Mouse (Mus musculus): ENCODE measurements around the gene Dqx1. TPM values are rescaled to one million over a fixed set of nuclear protein-coding genes. Genes with fewer than 3 reads are reported as not detected.

Dqx1 gene
- 22.1 and 48.6 TPM in 2 replicates for polyA plus RNA-seq (2012; rRNA removed)

DNA sequence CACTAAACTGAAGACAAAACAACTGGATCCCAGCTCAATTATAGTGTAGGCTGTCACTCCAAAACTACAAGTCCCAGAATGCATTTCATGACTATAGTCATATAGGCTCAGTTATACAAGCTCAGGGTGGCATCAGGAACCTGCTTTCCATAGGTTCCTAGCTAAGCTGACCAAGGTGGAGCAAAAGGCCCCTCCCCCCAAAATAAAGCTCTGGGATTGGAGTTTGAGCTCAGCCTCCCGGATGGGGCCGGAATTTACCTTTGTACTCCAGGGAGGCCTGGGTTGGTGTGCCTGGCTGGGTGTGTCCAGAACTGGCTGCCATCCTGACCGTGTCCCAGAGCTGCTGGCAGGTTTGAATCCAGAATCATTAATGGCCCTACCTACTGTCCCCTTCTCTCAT, at the start of gene Dqx1:
Dqx1 (plus strand) TSS at position 55 of the 400 bp plus-strand sequence.
- TF ChIP-seq CTCF (IDR thresholded peaks at IDR 0.05; ENCODE audit: extremely low read depth, insufficient read length, insufficient replicate concordance, low read depth, low read length) (no peak), POLR2A (IDR thresholded peaks at IDR 0.05; ENCODE audit: low read depth, low read length) (peak; percentile 89)
- Histone ChIP-seq H3K36me3 (ENCODE audit: control insufficient read depth, insufficient read depth, low read length) (peaks cover 14% of the 10 kb centered on the region), H3K4me3 (ENCODE audit: low read depth, low read length) (peak within 1 kb of the TSS; percentile 71), H3K27me3 (ENCODE audit: control insufficient read depth, insufficient read depth, low read length) (no peaks in the 10 kb centered on the region), H3K27ac (ENCODE audit: insufficient read depth, low read depth, low read length) (peak within 1 kb of the TSS; percentile 91), H3K4me1 (ENCODE audit: control insufficient read depth, insufficient read depth, insufficient read length, low read length) (peaks cover 20% of the 10 kb centered on the region)
- WGBS: 23% methylated on average over 3 of the region's 3 CpGs

DNA sequence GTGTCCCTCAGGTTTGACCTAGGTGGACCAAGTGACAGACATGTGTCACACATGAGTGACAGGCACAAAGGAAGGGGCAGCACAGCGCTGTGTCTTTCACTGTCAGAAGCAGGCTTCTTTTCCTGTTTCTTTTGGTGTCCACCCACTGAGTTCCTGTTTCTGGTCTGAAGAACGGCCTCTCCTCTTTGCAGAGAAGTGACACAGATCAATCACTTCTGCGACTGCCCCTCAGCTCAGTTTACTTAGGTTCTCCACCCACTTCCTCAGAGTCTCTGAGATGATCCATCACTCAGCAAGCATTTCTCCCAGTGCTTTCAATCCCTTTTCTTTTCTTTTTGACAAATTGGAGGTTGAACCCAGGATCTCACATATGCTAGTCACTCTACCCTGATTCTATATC, 49.0 kb upstream of the Dqx1 start:
- peak overlapping the region; percentile 59 for H3K27ac ChIP-seq (ENCODE audit: insufficient read depth, low read depth, low read length)
- TF ChIP-seq CTCF (IDR thresholded peaks at IDR 0.05; ENCODE audit: extremely low read depth, insufficient read length, insufficient replicate concordance, low read depth, low read length): no peak
- TF ChIP-seq POLR2A (IDR thresholded peaks at IDR 0.05; ENCODE audit: low read depth, low read length): no peak
- 56% methylated on average over 3 of the region's 3 CpGs for WGBS
- H3K36me3 ChIP-seq (ENCODE audit: control insufficient read depth, insufficient read depth, low read length): no peaks in the 10 kb centered on the region
- H3K4me3 ChIP-seq (ENCODE audit: low read depth, low read length): no peak overlapping the region
- H3K4me1 ChIP-seq (ENCODE audit: control insufficient read depth, insufficient read depth, insufficient read length, low read length): no peaks in the 10 kb centered on the region
- H3K27me3 ChIP-seq (ENCODE audit: control insufficient read depth, insufficient read depth, low read length): no peaks in the 10 kb centered on the region

DNA sequence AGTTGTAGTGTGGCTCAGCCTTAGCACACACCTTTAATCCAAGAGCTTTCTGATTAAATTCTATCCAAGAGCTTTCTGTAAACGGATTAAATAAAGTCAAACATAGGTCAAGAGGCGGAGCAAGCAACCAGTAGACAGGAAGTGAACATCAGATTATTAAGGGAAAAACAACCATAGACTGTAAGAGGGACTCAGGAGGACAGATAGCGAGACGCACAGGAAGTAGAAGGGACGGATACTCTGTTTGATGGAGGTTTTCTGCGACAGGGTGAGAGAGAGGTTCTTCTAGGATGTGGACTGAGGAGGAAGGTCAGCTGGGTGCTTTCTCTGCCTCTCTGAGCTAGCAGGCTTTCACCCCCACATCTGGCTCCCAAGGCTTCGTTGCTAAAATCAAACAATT, 47.6 kb upstream of the Dqx1 start:
- peaks cover 2% of the 10 kb centered on the region; the same call in 1 of the 2 replicates for H3K4me1 ChIP-seq (ENCODE audit: control insufficient read depth, insufficient read depth, insufficient read length, low read length)
- H3K27ac ChIP-seq (ENCODE audit: insufficient read depth, low read depth, low read length): peak overlapping the region; percentile 58
- H3K27me3 ChIP-seq (ENCODE audit: control insufficient read depth, insufficient read depth, low read length): no peaks in the 10 kb centered on the region
- H3K4me3 ChIP-seq (ENCODE audit: low read depth, low read length): 0 out of 2 replicates have a peak overlapping the region, but pooled peaks have one; percentile 5
- WGBS: 46% methylated on average over 7 of the region's 7 CpGs
- TF ChIP-seq CTCF (IDR thresholded peaks at IDR 0.05; ENCODE audit: extremely low read depth, insufficient read length, insufficient replicate concordance, low read depth, low read length) (no peak), POLR2A (IDR thresholded peaks at IDR 0.05; ENCODE audit: low read depth, low read length) (no peak)
- H3K36me3 ChIP-seq (ENCODE audit: control insufficient read depth, insufficient read depth, low read length): no peaks in the 10 kb centered on the region

DNA sequence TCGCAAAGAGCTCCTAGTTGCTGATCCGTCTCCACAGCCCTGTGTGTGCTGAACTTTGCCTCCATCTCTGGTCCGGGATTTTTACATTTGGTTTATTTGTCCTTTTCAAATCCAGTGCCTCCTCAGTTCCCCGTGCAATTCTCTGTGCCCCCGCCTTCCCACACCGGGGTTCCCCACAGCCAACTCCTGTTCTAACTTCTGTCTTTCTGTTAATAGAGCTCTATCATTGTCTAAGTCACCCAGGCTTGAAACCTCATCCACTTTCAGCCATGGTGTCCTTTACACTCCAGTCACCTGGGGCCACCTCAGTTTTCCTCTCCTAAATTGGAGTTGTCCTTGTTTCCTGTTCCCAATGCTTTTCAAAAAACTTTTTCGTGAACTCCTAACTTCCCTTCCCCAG, 46.4 kb upstream of the Dqx1 start:
- 67% methylated on average over 7 of the region's 7 CpGs for WGBS
- Histone ChIP-seq H3K4me3 (ENCODE audit: low read depth, low read length) (no peak overlapping the region), H3K36me3 (ENCODE audit: control insufficient read depth, insufficient read depth, low read length) (no peaks in the 10 kb centered on the region), H3K4me1 (ENCODE audit: control insufficient read depth, insufficient read depth, insufficient read length, low read length) (peaks cover 5% of the 10 kb centered on the region; the same call in 1 of the 2 replicates), H3K27me3 (ENCODE audit: control insufficient read depth, insufficient read depth, low read length) (no peaks in the 10 kb centered on the region), H3K27ac (ENCODE audit: insufficient read depth, low read depth, low read length) (no peak overlapping the region)
- TF ChIP-seq POLR2A (IDR thresholded peaks at IDR 0.05; ENCODE audit: low read depth, low read length) (no peak), CTCF (IDR thresholded peaks at IDR 0.05; ENCODE audit: extremely low read depth, insufficient read length, insufficient replicate concordance, low read depth, low read length) (no peak)

DNA sequence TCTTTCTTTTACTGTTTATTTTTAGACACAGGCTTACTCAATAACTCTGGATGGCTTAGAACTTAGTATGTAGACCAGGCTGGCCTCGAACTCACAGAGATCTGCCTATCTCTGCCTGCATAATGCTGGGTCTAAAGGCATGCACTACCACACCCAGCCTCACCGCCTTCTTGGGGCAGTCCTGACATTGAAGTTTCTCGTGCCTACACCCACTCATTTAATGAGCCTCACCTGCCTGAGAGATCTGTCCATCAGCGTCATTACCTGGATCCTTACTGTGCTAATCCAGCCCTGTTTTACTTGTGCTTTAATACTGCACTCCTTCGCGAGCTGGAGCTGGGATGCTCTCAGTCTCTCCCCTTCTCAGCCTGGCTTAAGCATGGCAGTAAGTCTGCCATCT, 45.9 kb upstream of the Dqx1 start:
- Histone ChIP-seq H3K27me3 (ENCODE audit: control insufficient read depth, insufficient read depth, low read length) (no peaks in the 10 kb centered on the region), H3K36me3 (ENCODE audit: control insufficient read depth, insufficient read depth, low read length) (no peaks in the 10 kb centered on the region), H3K4me3 (ENCODE audit: low read depth, low read length) (no peak overlapping the region), H3K27ac (ENCODE audit: insufficient read depth, low read depth, low read length) (no peak overlapping the region), H3K4me1 (ENCODE audit: control insufficient read depth, insufficient read depth, insufficient read length, low read length) (peaks cover 7% of the 10 kb centered on the region; the same call in 1 of the 2 replicates)
- WGBS: 47% methylated on average over 6 of the region's 6 CpGs
- no peak for TF ChIP-seq CTCF (IDR thresholded peaks at IDR 0.05; ENCODE audit: extremely low read depth, insufficient read length, insufficient replicate concordance, low read depth, low read length)
- no peak for TF ChIP-seq POLR2A (IDR thresholded peaks at IDR 0.05; ENCODE audit: low read depth, low read length)

DNA sequence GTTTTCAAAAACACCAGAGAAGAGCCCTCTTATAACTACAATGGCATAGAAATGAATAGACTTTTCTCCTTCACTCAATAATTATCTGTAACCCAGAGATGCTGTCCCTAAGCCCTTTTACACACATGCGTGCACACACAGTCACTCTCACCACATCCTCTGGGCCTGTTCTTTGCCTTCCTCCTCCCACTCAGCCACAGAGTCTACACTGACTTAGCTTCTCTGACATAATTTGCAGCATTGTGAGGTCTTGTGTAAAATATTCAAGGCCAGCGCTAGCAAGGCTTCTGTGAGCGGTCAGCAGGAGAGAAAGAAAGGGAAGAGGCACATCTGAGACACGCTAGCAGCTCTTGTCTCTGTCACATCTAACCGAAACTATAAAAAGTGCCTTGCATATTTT, 44.2 kb upstream of the Dqx1 start:
- Histone ChIP-seq H3K4me3 (ENCODE audit: low read depth, low read length) (no peak overlapping the region), H3K36me3 (ENCODE audit: control insufficient read depth, insufficient read depth, low read length) (no peaks in the 10 kb centered on the region), H3K27me3 (ENCODE audit: control insufficient read depth, insufficient read depth, low read length) (no peaks in the 10 kb centered on the region), H3K4me1 (ENCODE audit: control insufficient read depth, insufficient read depth, insufficient read length, low read length) (peaks cover 16% of the 10 kb centered on the region; the same call in 1 of the 2 replicates), H3K27ac (ENCODE audit: insufficient read depth, low read depth, low read length) (peak overlapping the region; percentile 39; the same call in 1 of the 2 replicates)
- TF ChIP-seq POLR2A (IDR thresholded peaks at IDR 0.05; ENCODE audit: low read depth, low read length) (no peak), CTCF (IDR thresholded peaks at IDR 0.05; ENCODE audit: extremely low read depth, insufficient read length, insufficient replicate concordance, low read depth, low read length) (no peak)
- WGBS: 80% methylated on average over 5 of the region's 5 CpGs

DNA sequence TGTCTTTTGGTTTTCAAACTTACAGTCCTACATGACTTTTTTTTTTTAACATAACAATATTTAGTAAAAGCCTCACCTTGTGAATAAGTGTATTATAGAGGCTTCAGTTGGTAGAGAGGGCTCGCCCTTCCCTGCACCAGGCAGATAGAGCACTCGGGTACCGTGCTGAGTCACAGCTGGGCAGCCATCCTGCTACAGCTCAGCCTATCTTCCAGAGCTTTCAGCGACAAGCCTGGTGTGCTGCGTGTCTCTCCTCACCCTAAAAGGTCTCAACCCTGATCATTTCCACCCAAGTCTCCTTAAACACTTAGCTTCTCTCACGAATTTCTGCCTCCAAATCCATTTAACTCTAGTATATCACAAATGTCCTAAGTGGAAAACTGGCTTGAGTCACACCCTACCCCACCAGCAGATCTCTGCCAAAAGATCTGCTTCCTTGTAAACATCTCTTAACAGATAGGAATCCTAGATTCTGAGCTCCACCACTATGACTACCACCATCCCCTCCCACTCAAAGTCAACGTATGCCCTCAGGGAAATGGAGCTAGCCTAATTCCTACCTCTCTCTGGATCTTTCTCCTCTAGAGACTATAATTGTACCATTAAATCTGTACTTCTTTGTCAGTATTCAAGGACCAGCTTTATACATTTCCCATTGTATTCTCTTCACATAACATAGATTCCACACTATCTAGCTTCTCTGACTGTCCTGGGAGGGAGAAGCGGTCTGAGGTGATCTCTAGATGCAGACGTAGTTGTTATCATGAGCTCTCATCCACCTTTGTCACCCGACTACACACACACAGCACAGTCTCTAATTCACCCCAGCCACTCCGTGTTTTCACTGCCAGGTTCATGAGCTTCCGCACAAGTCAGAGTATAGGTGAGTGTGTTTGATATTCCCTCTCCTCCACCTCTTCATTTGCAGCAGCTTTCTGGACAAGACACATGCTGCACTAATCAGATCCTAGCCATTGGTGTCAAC, 42.9 kb upstream of the Dqx1 start:
- no peak for TF ChIP-seq POLR2A (IDR thresholded peaks at IDR 0.05; ENCODE audit: low read depth, low read length)
- no peak for TF ChIP-seq CTCF (IDR thresholded peaks at IDR 0.05; ENCODE audit: extremely low read depth, insufficient read length, insufficient replicate concordance, low read depth, low read length)
- Histone ChIP-seq H3K4me3 (ENCODE audit: low read depth, low read length) (no peak overlapping the region), H3K4me1 (ENCODE audit: control insufficient read depth, insufficient read depth, insufficient read length, low read length) (peaks cover 16% of the 10 kb centered on the region; the same call in 1 of the 2 replicates), H3K36me3 (ENCODE audit: control insufficient read depth, insufficient read depth, low read length) (no peaks in the 10 kb centered on the region), H3K27ac (ENCODE audit: insufficient read depth, low read depth, low read length) (no peak overlapping the region), H3K27me3 (ENCODE audit: control insufficient read depth, insufficient read depth, low read length) (no peaks in the 10 kb centered on the region)
- WGBS: 35% methylated on average over 12 of the region's 12 CpGs

Data from small intestine, adult 2 months (tissue).